Mouse (Mus musculus) spleen, adult 2 months (tissue): ENCODE measurements around the gene Dnm1.

Source experiments
- CTCF ChIP-seq: fragments of 200-500 bp; IDR thresholded peaks from 2 replicates; pipeline ENCODE4 v1.5.1; 2011; ENCODE audit warnings: mild to moderate bottlenecking, inconsistent platforms; ENCODE audit not compliant: insufficient read depth, insufficient read length, insufficient replicate concordance; ENCODE audit errors: extremely low read depth
- POLR2A ChIP-seq: fragments of 200-500 bp; IDR thresholded peaks from 2 replicates; pipeline ENCODE4 v1.6.1; 2011; ENCODE audit warnings: low read depth, low read length, inconsistent platforms

- TF ChIP-seq CTCF, result no peak
- TF ChIP-seq POLR2A, result no peak
Observed at GRCm38 (mm10) chr2:32324322-32324721, 28.8 kb downstream of the Dnm1 start.
